Mouse (Mus musculus) myocyte (in vitro differentiated cells): ENCODE measurements at regions not wholly inside any gene's neighbourhood (a gene's known extent, or its start where the extent isn't known, plus 50 kb on each side); places are given as distances from the start of the nearest gene placed in this dataset.

Experiments
- H3K27me3 ChIP-seq: one replicate; pipeline ENCODE4 v1.6.1; 2011; ENCODE audit not compliant: control insufficient read depth, insufficient read depth, insufficient read length
- H3K36me3 ChIP-seq: one replicate; pipeline ENCODE4 v1.6.1; 2011; ENCODE audit not compliant: control insufficient read depth, insufficient read depth
- H3K4me2 ChIP-seq: one replicate; pipeline ENCODE4 v1.6.1; 2011; ENCODE audit warnings: low read depth, control low read depth
- H3K4me3 ChIP-seq: one replicate; pipeline ENCODE4 v1.5.1; 2011; ENCODE audit warnings: mild to moderate bottlenecking, control low read depth, moderate library complexity
- H3K79me2 ChIP-seq: one replicate; pipeline ENCODE4 v1.6.1; 2011; ENCODE audit not compliant: control insufficient read depth, insufficient read depth
- H3ac ChIP-seq: one replicate; pipeline ENCODE4 v1.6.1; 2011; ENCODE audit not compliant: control insufficient read depth, insufficient read length
- CEBPB ChIP-seq: IDR thresholded peaks from 2 replicates; pipeline ENCODE4 v1.6.1; 2011; ENCODE audit warnings: mild to moderate bottlenecking, moderate library complexity; ENCODE audit not compliant: poor library complexity, insufficient read depth, severe bottlenecking
- E2F4 ChIP-seq: IDR thresholded peaks from one replicate; pipeline ENCODE4 v1.6.1; 2011; ENCODE audit warnings: mild to moderate bottlenecking, control low read depth, moderate library complexity; ENCODE audit not compliant: insufficient read depth
- MAX ChIP-seq: IDR thresholded peaks from one replicate; pipeline ENCODE4 v1.6.1; 2011; ENCODE audit warnings: low read depth, mild to moderate bottlenecking, control low read depth
- MYOD1 ChIP-seq, 3 experiments: IDR thresholded peaks; one replicate each; pipeline ENCODE4 v1.6.1; 2011; ENCODE audit warnings: control low read depth in 2 of 3, low read depth in 2 of 3, mild to moderate bottlenecking in 2 of 3, moderate library complexity in 1 of 3; ENCODE audit not compliant: insufficient read length in 2 of 3, control insufficient read depth in 1 of 3
- MYOG ChIP-seq, 3 experiments: IDR thresholded peaks; one replicate each; pipeline ENCODE4 v1.6.1; 2011; ENCODE audit warnings: control low read depth in 2 of 3, low read depth in 2 of 3, mild to moderate bottlenecking in 2 of 3; ENCODE audit not compliant: insufficient read length in 2 of 3, control insufficient read depth in 1 of 3, insufficient read depth in 1 of 3
- POLR2A ChIP-seq: IDR thresholded peaks from one replicate; pipeline ENCODE4 v1.6.1; 2011; ENCODE audit warnings: low read depth, mild to moderate bottlenecking, control low read depth, moderate library complexity; ENCODE audit not compliant: insufficient read length
- POLR2AphosphoS2 ChIP-seq: IDR thresholded peaks from one replicate; pipeline ENCODE4 v1.6.1; 2011; ENCODE audit warnings: low read depth, control low read depth; ENCODE audit not compliant: insufficient read length
- REST ChIP-seq: IDR thresholded peaks from one replicate; pipeline ENCODE4 v1.6.1; 2011; ENCODE audit warnings: mild to moderate bottlenecking, control low read depth, moderate library complexity; ENCODE audit not compliant: insufficient read depth, insufficient read length
- SRF ChIP-seq: IDR thresholded peaks from one replicate; pipeline ENCODE4 v1.6.1; 2011; ENCODE audit warnings: low read depth; ENCODE audit not compliant: control insufficient read depth, insufficient read length
- TCF12 ChIP-seq: IDR thresholded peaks from one replicate; pipeline ENCODE4 v1.6.1; 2011; ENCODE audit warnings: mild to moderate bottlenecking, control low read depth; ENCODE audit not compliant: poor library complexity, insufficient read depth, severe bottlenecking
- TCF3 ChIP-seq: IDR thresholded peaks from one replicate; pipeline ENCODE4 v1.6.1; 2011; ENCODE audit warnings: low read depth, control low read depth; ENCODE audit not compliant: insufficient read length
- USF1 ChIP-seq: IDR thresholded peaks from one replicate; pipeline ENCODE4 v1.6.1; 2011; ENCODE audit warnings: low read depth, mild to moderate bottlenecking, control low read depth, moderate library complexity

- TF ChIP-seq TCF3 (no peak), USF1 (no peak), E2F4 (no peak), POLR2A (no peak), MYOG (IDR thresholded peaks at IDR 0.05; ENCODE audit: control insufficient read depth in 1 of 3, insufficient read depth in 1 of 3, insufficient read length in 2 of 3, low read depth in 2 of 3) (no peak), MAX (no peak), POLR2AphosphoS2 (no peak), REST (no peak), SRF (no peak), MYOD1 (IDR thresholded peaks at IDR 0.05; ENCODE audit: control insufficient read depth in 1 of 3, insufficient read length in 2 of 3, low read depth in 2 of 3) (no peak), CEBPB (no peak)
- Histone ChIP-seq H3K4me2 (no peak overlapping the region), H3K27me3 (no peaks in the 10 kb centered on the region), H3K79me2 (no peaks in the 10 kb centered on the region), H3K4me3 (no peak overlapping the region), H3ac (no peak overlapping the region), H3K36me3 (no peaks in the 10 kb centered on the region)
Observed at GRCm38 (mm10) chrX:11826737-11827408, 333.3 kb downstream of the Bcor start.

DNA sequence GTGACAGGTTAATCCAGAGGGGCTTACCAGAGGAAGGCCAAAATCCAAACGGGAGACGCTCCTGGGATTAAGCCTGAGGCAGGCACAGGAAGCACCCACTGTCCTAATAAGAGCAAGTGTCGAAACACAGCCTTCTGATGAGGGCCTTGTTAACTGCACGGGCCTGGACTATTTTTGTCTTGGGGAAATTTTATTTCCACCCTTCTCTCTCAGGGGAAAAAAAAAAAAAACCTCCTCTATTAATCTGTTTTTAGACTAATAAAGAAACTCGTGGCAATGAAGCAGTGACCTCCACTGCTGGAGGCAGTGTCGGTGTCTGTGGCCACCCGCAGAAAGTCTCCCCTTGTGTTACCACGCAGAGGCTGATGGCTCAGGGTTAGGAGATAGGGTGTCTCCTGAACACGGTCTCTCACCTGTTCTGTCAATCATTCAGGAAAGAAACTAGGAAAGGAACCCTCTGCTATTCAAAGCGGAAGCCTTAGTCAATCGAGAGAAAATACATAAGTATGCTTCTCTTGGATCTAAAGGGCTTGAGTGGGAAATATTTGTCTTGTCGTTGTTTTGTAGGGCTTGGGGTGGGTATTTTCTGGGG, 330.6 kb downstream of the Bcor start:
- H3K4me3 ChIP-seq, result no peak overlapping the region
- TF ChIP-seq MYOD1 (IDR thresholded peaks at IDR 0.05; ENCODE audit: control insufficient read depth in 1 of 3, insufficient read length in 2 of 3, low read depth in 2 of 3) (peak; percentile 39 to 76 (median 65)), SRF (no peak)

DNA sequence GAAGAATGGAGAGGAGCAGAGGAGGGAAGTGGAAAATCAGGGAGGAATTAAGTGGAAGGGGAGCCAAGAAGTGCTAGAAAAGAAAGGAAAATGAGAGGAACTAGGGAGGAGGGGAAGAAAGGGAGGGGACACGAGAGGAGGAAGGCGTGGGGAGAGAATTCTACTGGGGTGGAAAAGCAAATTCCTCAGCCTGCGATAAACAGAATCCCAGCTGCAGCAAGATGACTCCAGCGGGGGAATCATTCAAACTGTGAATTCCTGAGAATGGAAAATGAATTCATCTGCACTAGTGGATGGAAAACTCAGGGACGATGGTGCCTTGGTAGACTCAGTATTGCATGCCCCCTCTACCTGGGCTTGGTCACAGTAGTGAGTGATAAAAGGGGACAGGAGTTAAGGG, 322.6 kb downstream of the Bcor start:
- no peaks in the 10 kb centered on the region for H3K36me3 ChIP-seq
- H3K27me3 ChIP-seq, result no peaks in the 10 kb centered on the region
- H3K79me2 ChIP-seq, result no peaks in the 10 kb centered on the region
- H3K4me2 ChIP-seq, result peak overlapping the region; percentile 30
- H3K4me3 ChIP-seq, result no peak overlapping the region
- no peak for TF ChIP-seq REST
- no peak for TF ChIP-seq CEBPB
- TF ChIP-seq POLR2A, result no peak
- no peak for TF ChIP-seq SRF
- no peak for TF ChIP-seq MYOD1 (IDR thresholded peaks at IDR 0.05; ENCODE audit: control insufficient read depth in 1 of 3, insufficient read length in 2 of 3, low read depth in 2 of 3)
- no peak for TF ChIP-seq E2F4
- TF ChIP-seq USF1, result no peak
- no peak for TF ChIP-seq POLR2AphosphoS2
- no peak for TF ChIP-seq MYOG (IDR thresholded peaks at IDR 0.05; ENCODE audit: control insufficient read depth in 1 of 3, insufficient read depth in 1 of 3, insufficient read length in 2 of 3, low read depth in 2 of 3)
- no peak for TF ChIP-seq TCF3
- no peak for TF ChIP-seq MAX
- TF ChIP-seq TCF12, result no peak
- no peak overlapping the region for H3ac ChIP-seq

More for the DNA sequence above, 330.6 kb downstream of the Bcor start:
- no peak overlapping the region for H3K4me2 ChIP-seq
- no peaks in the 10 kb centered on the region for H3K79me2 ChIP-seq
- no peak overlapping the region for H3ac ChIP-seq
- H3K36me3 ChIP-seq, result no peaks in the 10 kb centered on the region
- H3K27me3 ChIP-seq, result no peaks in the 10 kb centered on the region

- no peaks in the 10 kb centered on the region for H3K79me2 ChIP-seq
- no peak overlapping the region for H3ac ChIP-seq
- TF ChIP-seq MAX (no peak), MYOG (IDR thresholded peaks at IDR 0.05; ENCODE audit: control insufficient read depth in 1 of 3, insufficient read depth in 1 of 3, insufficient read length in 2 of 3, low read depth in 2 of 3) (peak; percentile 33 to 80 (median 53)), SRF (no peak), POLR2AphosphoS2 (no peak), POLR2A (no peak), MYOD1 (IDR thresholded peaks at IDR 0.05; ENCODE audit: control insufficient read depth in 1 of 3, insufficient read length in 2 of 3, low read depth in 2 of 3) (peak; percentile 15 to 87 (median 70)), TCF12 (peak; percentile 55), USF1 (no peak)
- peak overlapping the region; percentile 73 for H3K4me2 ChIP-seq
- no peaks in the 10 kb centered on the region for H3K36me3 ChIP-seq
- H3K27me3 ChIP-seq, result no peaks in the 10 kb centered on the region
- no peak overlapping the region for H3K4me3 ChIP-seq
Observed at GRCm38 (mm10) chrX:11839665-11840245, 320.4 kb downstream of the Bcor start.
